Mouse (Mus musculus) intestine, postnatal 0 days (tissue): Measurements from ENCODE around the gene Slc11a1. TPM values are rescaled to one million over a fixed set of nuclear protein-coding genes. Genes with fewer than 3 reads are reported as not detected.

Experiments used
- ATAC-seq: fragments of 200-750 bp; cut with Nextera tagmentation; 2 replicates; pipeline ENCODE4 v1.8.0; 2017; ENCODE audit warnings: mild to moderate bottlenecking, moderate TSS enrichment, moderate library complexity
- H3K27ac ChIP-seq: fragments of 300-500 bp; sonication (generic); 2 replicates; pipeline ENCODE4 v1.5.1; 2014; ENCODE audit warnings: mild to moderate bottlenecking, low read depth, low read length, moderate library complexity
- H3K27me3 ChIP-seq: fragments of 300-500 bp; sonication (generic); replicated peaks from 2 replicates; pipeline ENCODE4 v1.6.1; 2014; ENCODE audit warnings: low read length, mixed read lengths; ENCODE audit not compliant: control insufficient read depth, insufficient read depth
- H3K36me3 ChIP-seq: fragments of 300-500 bp; sonication (generic); 2 replicates; pipeline ENCODE4 v1.6.1; 2014; ENCODE audit warnings: mild to moderate bottlenecking, moderate library complexity; ENCODE audit not compliant: control insufficient read depth, insufficient read depth
- H3K4me1 ChIP-seq: fragments of 300-500 bp; sonication (generic); replicated peaks from 2 replicates; pipeline ENCODE4 v1.6.1; 2014; ENCODE audit warnings: antibody characterized with exemption, low read length, mixed read lengths; ENCODE audit not compliant: control insufficient read depth, insufficient read depth
- H3K4me2 ChIP-seq: fragments of 300-500 bp; sonication (generic); replicated peaks from 2 replicates; pipeline ENCODE4 v1.6.1; 2014; ENCODE audit warnings: low read depth, mild to moderate bottlenecking, moderate library complexity
- H3K4me3 ChIP-seq: fragments of 300-500 bp; sonication (generic); 2 replicates; pipeline ENCODE4 v1.5.1; 2014; ENCODE audit warnings: low read depth, low read length
- H3K9ac ChIP-seq: fragments of 300-500 bp; sonication (generic); 2 replicates; pipeline ENCODE4 v1.6.1; 2014; ENCODE audit warnings: mild to moderate bottlenecking, low read depth, low read length
- H3K9me3 ChIP-seq: fragments of 300-500 bp; sonication (generic); 2 replicates; pipeline ENCODE4 v1.6.1; 2016; ENCODE audit warnings: mixed run types; ENCODE audit not compliant: control insufficient read depth
- CTCF ChIP-seq: sonication (generic); IDR thresholded peaks from 2 replicates; pipeline ENCODE4 v1.5.1; 2016; ENCODE audit warnings: low read depth, mild to moderate bottlenecking, control low read depth, antibody characterized with exemption, moderate library complexity
- WGBS: fragments of 180-500 bp; shearing (Covaris S2); extraction: QIAGEN DNeasy Blood & Tissue Kit; methylation state at CpG from one replicate; pipeline ENCODE4 v1.1.7; 2014; 5-methylcytosine and 5-hydroxymethylcytosine counted together
- polyA plus RNA-seq: library from polyadenylated mRNA; unstranded; fragments of >200 nt; fragmentation: Nextera tagmentation; extraction: Ambion mirVana; gene quantifications from 2 replicates; pipeline ENCODE4 v1.2.1, GENCODE M21; 2015

The Slc11a1 gene
- polyA plus RNA-seq, 1 experiment from 2014 or later, result 4.3 TPM

DNA sequence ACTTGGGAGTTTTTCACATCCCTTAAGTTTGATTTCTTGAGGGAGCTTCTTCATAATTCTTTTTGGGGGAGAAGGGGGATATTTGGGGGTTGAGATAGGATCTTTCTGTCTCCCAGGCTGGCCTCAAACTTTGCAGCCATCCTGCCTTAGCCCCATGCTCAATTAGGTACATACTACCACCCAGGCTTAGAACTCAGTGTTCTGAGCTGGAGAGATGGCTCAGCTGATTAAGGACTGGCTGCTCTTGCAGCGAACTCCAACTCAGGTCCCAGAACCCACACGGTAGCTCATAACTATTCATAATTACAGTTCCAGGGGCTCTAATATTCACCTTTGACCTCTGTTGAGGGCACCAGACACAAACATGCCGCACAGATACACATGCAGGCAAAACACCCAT, 40.4 kb upstream of the Slc11a1 start:
- no peak for TF ChIP-seq CTCF
- whole genome bisulfite sequencing, result 70% methylated on average over 3 of the region's 3 CpGs
- H3K4me2 ChIP-seq, result no peak overlapping the region

DNA sequence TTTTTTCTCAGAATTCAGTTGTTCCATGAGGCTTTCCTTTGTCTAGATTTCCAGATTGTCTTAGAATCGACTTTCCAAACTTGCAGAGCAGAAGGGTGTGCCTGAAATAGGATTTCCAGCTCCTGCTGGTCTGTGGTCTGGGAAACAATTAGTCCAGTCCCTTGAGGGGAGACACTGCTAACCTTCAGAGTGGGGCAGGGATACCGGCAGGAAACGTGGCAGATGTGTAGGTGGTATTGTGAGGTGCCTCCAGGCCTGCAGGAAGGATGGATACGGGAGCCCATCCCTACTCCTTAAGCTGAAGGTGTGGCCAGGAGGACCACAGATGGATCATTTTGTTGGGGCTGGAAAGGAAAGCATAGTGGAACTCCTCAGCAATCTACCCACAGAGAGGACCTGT, 40.0 kb upstream of the Slc11a1 start:
- no peak overlapping the region for H3K4me3 ChIP-seq
- no peak for TF ChIP-seq CTCF
- peaks cover 3% of the 10 kb centered on the region; the same call in 1 of the 2 replicates for H3K4me1 ChIP-seq
- no peaks in the 10 kb centered on the region for H3K27me3 ChIP-seq
- no peaks in the 10 kb centered on the region for H3K36me3 ChIP-seq
- H3K27ac ChIP-seq, result no peak overlapping the region
- no peak overlapping the region for H3K9ac ChIP-seq
- no peak overlapping the region for H3K4me2 ChIP-seq
- WGBS, result 71% methylated on average over 4 of the region's 4 CpGs
- no peaks in the 10 kb centered on the region for H3K9me3 ChIP-seq
- no peak for ATAC-seq

More for the DNA sequence above, 40.4 kb upstream of the Slc11a1 start:
- Histone ChIP-seq H3K4me1 (peaks cover 3% of the 10 kb centered on the region; the same call in 1 of the 2 replicates), H3K27ac (no peak overlapping the region), H3K4me3 (no peak overlapping the region), H3K36me3 (no peaks in the 10 kb centered on the region), H3K27me3 (no peaks in the 10 kb centered on the region), H3K9me3 (no peaks in the 10 kb centered on the region), H3K9ac (no peak overlapping the region)
- ATAC-seq, result no peak

DNA sequence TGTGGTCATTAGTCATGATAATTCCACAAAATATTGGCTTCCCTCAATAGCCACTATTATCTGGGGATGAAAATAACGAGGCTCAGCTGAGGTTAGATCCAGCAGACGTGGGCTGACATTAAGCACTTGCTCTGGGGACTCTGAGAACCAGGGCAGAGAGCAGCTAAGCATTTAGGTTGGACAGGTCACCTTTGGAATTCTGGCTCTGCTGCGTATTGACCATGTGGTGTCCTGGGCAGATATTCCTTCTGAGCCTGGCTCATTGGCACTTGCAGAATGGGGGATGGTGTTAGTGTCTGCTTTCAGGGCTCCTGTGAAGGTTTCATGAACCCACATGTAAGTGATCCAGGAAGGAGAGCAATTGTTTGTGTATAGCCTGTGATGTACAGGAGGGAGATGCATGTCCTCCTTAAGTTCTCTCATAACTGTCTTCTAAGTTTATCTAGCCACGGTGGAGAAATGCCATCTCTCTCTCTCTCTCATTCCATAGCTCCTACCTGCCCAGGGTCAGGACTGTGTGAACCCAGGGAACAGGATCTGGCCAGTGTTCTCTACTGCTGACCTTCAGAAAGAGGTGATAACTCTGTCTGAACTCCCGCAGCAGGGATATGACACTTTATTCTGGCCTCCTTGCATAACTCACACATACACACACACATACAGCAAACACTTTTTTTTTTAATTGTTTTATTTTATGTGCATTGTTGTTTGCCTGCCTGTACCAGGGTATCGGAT, 39.4 kb upstream of the Slc11a1 start:
- no peak for ATAC-seq
- Histone ChIP-seq H3K9me3 (no peaks in the 10 kb centered on the region), H3K9ac (no peak overlapping the region), H3K4me2 (no peak overlapping the region), H3K36me3 (no peaks in the 10 kb centered on the region), H3K4me3 (no peak overlapping the region), H3K27me3 (no peaks in the 10 kb centered on the region), H3K27ac (no peak overlapping the region), H3K4me1 (peaks cover 3% of the 10 kb centered on the region; the same call in 1 of the 2 replicates)
- TF ChIP-seq CTCF, result no peak
- 68% methylated on average over 6 of the region's 6 CpGs for WGBS

DNA sequence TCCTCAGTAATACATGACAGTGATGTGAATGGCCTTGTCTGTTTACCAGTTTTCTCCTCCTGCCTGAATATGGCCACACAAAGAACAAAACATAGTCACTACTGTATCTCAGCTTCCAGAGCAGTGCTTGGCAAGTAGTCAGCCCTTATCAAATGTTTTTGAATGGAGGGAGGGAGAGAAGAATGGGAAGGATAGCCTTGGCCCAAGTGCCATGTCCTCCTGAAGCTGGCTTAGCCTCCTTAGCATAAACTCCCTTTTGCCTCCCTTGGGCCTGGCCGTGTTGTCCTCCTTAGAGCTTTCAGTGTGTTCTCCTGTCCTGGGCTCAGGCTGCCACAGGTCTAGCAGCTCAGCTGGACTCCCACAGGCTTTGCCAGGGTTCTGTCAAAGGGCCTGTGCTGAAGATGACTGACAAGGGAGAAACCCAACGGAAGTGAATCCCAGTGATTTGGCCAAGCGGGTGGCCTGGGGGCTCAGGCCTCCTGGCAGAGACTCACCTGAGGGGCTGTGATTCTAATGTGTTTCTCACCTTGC, 37.7 kb upstream of the Slc11a1 start:
- Histone ChIP-seq H3K27ac (no peak overlapping the region), H3K27me3 (no peaks in the 10 kb centered on the region), H3K4me1 (no peaks in the 10 kb centered on the region), H3K4me2 (no peak overlapping the region), H3K36me3 (no peaks in the 10 kb centered on the region), H3K4me3 (no peak overlapping the region), H3K9ac (no peak overlapping the region), H3K9me3 (no peaks in the 10 kb centered on the region)
- ATAC-seq, result no peak
- 92% methylated on average over 3 of the region's 3 CpGs for WGBS
- TF ChIP-seq CTCF, result no peak

DNA sequence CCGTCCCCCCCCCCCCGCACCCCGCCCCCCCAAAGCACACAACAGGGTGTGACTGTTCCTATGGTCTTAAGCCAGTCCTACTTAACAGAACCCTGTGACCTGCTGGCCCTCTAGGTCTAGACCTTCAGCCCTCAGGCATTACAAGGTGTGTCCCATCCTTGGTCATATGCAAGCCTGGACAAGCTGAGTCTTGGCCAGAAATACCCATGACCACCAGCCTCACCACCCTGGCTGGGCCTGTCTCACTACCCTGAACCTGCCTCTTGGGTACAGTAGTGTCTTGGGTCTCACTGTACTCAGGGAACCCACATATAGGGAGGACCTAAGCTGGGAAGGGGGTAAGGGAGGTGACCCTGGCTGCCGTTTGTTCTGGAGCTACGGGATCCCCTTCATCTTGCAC, 37.0 kb upstream of the Slc11a1 start:
- 90% methylated on average over 5 of the region's 5 CpGs for whole genome bisulfite sequencing
- Histone ChIP-seq H3K9ac (no peak overlapping the region), H3K4me2 (no peak overlapping the region), H3K4me1 (no peaks in the 10 kb centered on the region), H3K27me3 (no peaks in the 10 kb centered on the region), H3K4me3 (no peak overlapping the region), H3K27ac (no peak overlapping the region), H3K9me3 (no peaks in the 10 kb centered on the region), H3K36me3 (no peaks in the 10 kb centered on the region)
- no peak for TF ChIP-seq CTCF
- no peak for ATAC-seq

DNA sequence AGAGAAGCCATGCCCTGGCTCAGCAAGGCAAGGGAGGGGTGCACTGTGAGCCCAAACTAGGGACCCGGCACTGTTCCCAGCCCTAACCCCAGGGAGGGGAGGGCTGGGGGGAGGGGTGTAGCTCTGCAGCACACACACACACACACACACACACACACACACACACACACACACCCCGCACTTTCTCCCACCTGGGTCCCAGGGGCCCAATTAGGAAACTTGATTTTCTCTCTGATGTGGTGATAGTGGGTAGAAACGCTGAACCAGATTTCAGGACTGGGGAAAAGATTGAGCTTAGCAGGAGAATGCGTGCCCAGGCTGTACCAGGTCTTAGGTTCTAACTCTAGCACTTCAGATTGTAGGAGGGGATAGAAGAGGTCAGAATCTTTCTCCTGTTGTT, 36.4 kb upstream of the Slc11a1 start:
- Histone ChIP-seq H3K36me3 (no peaks in the 10 kb centered on the region), H3K4me2 (no peak overlapping the region), H3K9ac (no peak overlapping the region), H3K9me3 (no peaks in the 10 kb centered on the region), H3K27me3 (no peaks in the 10 kb centered on the region), H3K4me1 (no peaks in the 10 kb centered on the region), H3K4me3 (no peak overlapping the region), H3K27ac (no peak overlapping the region)
- no peak for TF ChIP-seq CTCF
- no peak for ATAC-seq
- WGBS, result 76% methylated on average over 4 of the region's 4 CpGs
